Mouse (Mus musculus): Measurements from ENCODE around the gene Pola1. TPM values are rescaled to one million over a fixed set of nuclear protein-coding genes. Genes with fewer than 3 reads are reported as not detected.

The Pola1 gene
- total and polyA plus RNA-seq, 3 experiments, result 29.3 to 38.0 (median 29.6) TPM

GRCm38 (mm10) chrX:93319979-93320378 is 312.0 kb downstream of the Pola1 start:
- no peaks in the 10 kb centered on the region for H3K79me2 ChIP-seq (replicated peaks; ENCODE audit: control insufficient read depth, extremely low read depth, insufficient read depth, poor library complexity, severe bottlenecking)
- in situ Hi-C loops (cut with MboI; ENCODE audit: low pct_ligation_motif_present, low pct_unique_long_range_greater_than_20kb, low sequenced_read_pairs) (no loop called here), dilution Hi-C loops (cut with MboI; ENCODE audit: extremely low pct_ligation_motif_present, extremely low pct_unique_long_range_greater_than_20kb, low sequenced_read_pairs) (no loop called here)

GRCm38 (mm10) chrX:93317577-93317976 is 314.4 kb downstream of the Pola1 start:
- DNase-seq (ENCODE audit: extremely low read depth), result no peak
- Histone ChIP-seq H3K4me1 (ENCODE audit: control insufficient read depth in 1 of 2, insufficient read depth in 2 of 2) (no peaks in the 10 kb centered on the region), H3K4me3 (replicated peaks in 1 of 3; ENCODE audit: low read depth in 2 of 3, low read length in 2 of 3, poor library complexity in 1 of 3) (no peak overlapping the region), H3K27me3 (replicated peaks) (no peaks in the 10 kb centered on the region), H3K79me2 (replicated peaks; ENCODE audit: control insufficient read depth, extremely low read depth, insufficient read depth, poor library complexity, severe bottlenecking) (no peaks in the 10 kb centered on the region), H3K9ac (ENCODE audit: insufficient read depth, low read depth) (no peak overlapping the region), H3K9me3 (replicated peaks; ENCODE audit: low read length) (no peaks in the 10 kb centered on the region), H3K36me3 (replicated peaks in 1 of 2; ENCODE audit: control insufficient read depth in 1 of 2, insufficient read depth in 1 of 2, low read length in 1 of 2) (no peaks in the 10 kb centered on the region), H3K4me2 (ENCODE audit: insufficient read depth, low read depth, poor library complexity, severe bottlenecking) (no peak overlapping the region), H3K27ac (ENCODE audit: insufficient read depth, low read depth) (no peak overlapping the region)
- dilution Hi-C loops (cut with MboI; ENCODE audit: extremely low pct_ligation_motif_present, extremely low pct_unique_long_range_greater_than_20kb, low sequenced_read_pairs), result no loop called here
- in situ Hi-C loops (cut with MboI; ENCODE audit: low pct_ligation_motif_present, low pct_unique_long_range_greater_than_20kb, low sequenced_read_pairs), result no loop called here
- no peak for TF ChIP-seq TBP (conservative IDR thresholded peaks at IDR 0.05; ENCODE audit: low read depth, low read length)
- no peak for TF ChIP-seq MAFK (IDR thresholded peaks at IDR 0.05; ENCODE audit: insufficient replicate concordance, low read length)
- TF ChIP-seq BHLHE40 (IDR thresholded peaks at IDR 0.05; ENCODE audit: low read depth, low read length), result no peak
- TF ChIP-seq JUND (conservative IDR thresholded peaks at IDR 0.05; ENCODE audit: low read depth, low read length), result no peak
- no peak for TF ChIP-seq HCFC1 (IDR thresholded peaks at IDR 0.05; ENCODE audit: low read depth, low read length)
- no peak for TF ChIP-seq MYC (IDR thresholded peaks at IDR 0.05; ENCODE audit: low read depth, low read length)
- TF ChIP-seq RAD21 (IDR thresholded peaks at IDR 0.05; ENCODE audit: low read depth, low read length), result no peak
- TF ChIP-seq POLR2AphosphoS2 (IDR thresholded peaks at IDR 0.05; ENCODE audit: low read depth, low read length), result no peak
- TF ChIP-seq ZC3H11A (IDR thresholded peaks at IDR 0.05; ENCODE audit: low read depth, low read length), result no peak
- no peak for TF ChIP-seq NRF1 (IDR thresholded peaks at IDR 0.05; ENCODE audit: low read depth, low read length)
- no peak for TF ChIP-seq RCOR1 (conservative IDR thresholded peaks at IDR 0.05; ENCODE audit: low read depth, low read length)
- no peak for TF ChIP-seq CTCF (conservative IDR thresholded peaks at IDR 0.05 in 1 of 2, IDR thresholded peaks at IDR 0.05 in 1 of 2; ENCODE audit: low read depth in 2 of 2, low read length in 2 of 2)
- TF ChIP-seq MAX (IDR thresholded peaks at IDR 0.05; ENCODE audit: low read length), result no peak
- no peak for TF ChIP-seq POLR2A (IDR thresholded peaks at IDR 0.05; ENCODE audit: low read depth, low read length)
- TF ChIP-seq GABPA (IDR thresholded peaks at IDR 0.05; ENCODE audit: insufficient replicate concordance, low read depth, low read length), result no peak
- TF ChIP-seq CHD1 (IDR thresholded peaks at IDR 0.05; ENCODE audit: low read depth, low read length), result no peak
- no peak for TF ChIP-seq USF2 (conservative IDR thresholded peaks at IDR 0.05; ENCODE audit: low read depth, low read length)
- TF ChIP-seq NELFE (IDR thresholded peaks at IDR 0.05; ENCODE audit: low read depth, low read length), result no peak
- no peak for TF ChIP-seq ZKSCAN1 (IDR thresholded peaks at IDR 0.05; ENCODE audit: borderline replicate concordance, low read depth, low read length)

More at GRCm38 (mm10) chrX:93319979-93320378, 312.0 kb downstream of the Pola1 start:
- Histone ChIP-seq H3K27me3 (replicated peaks) (no peaks in the 10 kb centered on the region), H3K4me3 (replicated peaks in 1 of 3; ENCODE audit: low read depth in 2 of 3, low read length in 2 of 3, poor library complexity in 1 of 3) (no peak overlapping the region), H3K4me1 (ENCODE audit: control insufficient read depth in 1 of 2, insufficient read depth in 2 of 2) (no peaks in the 10 kb centered on the region), H3K9ac (ENCODE audit: insufficient read depth, low read depth) (no peak overlapping the region), H3K4me2 (ENCODE audit: insufficient read depth, low read depth, poor library complexity, severe bottlenecking) (no peak overlapping the region), H3K36me3 (replicated peaks in 1 of 2; ENCODE audit: control insufficient read depth in 1 of 2, insufficient read depth in 1 of 2, low read length in 1 of 2) (no peaks in the 10 kb centered on the region), H3K9me3 (replicated peaks; ENCODE audit: low read length) (no peaks in the 10 kb centered on the region), H3K27ac (ENCODE audit: insufficient read depth, low read depth) (no peak overlapping the region)
- DNase-seq (ENCODE audit: extremely low read depth), result no peak
- TF ChIP-seq CHD2 (IDR thresholded peaks at IDR 0.05; ENCODE audit: low read length), result no peak
- no peak for TF ChIP-seq POLR2AphosphoS2 (IDR thresholded peaks at IDR 0.05; ENCODE audit: low read depth, low read length)
- no peak for TF ChIP-seq RCOR1 (conservative IDR thresholded peaks at IDR 0.05; ENCODE audit: low read depth, low read length)
- no peak for TF ChIP-seq MYC (IDR thresholded peaks at IDR 0.05; ENCODE audit: low read depth, low read length)
- TF ChIP-seq EP300 (IDR thresholded peaks at IDR 0.05; ENCODE audit: low read length), result no peak
- TF ChIP-seq TCF12 (IDR thresholded peaks at IDR 0.05; ENCODE audit: low read depth, low read length), result no peak
- no peak for TF ChIP-seq SMC3 (IDR thresholded peaks at IDR 0.05; ENCODE audit: low read depth, low read length)
- TF ChIP-seq UBTF (IDR thresholded peaks at IDR 0.05; ENCODE audit: low read depth, low read length), result no peak
- no peak for TF ChIP-seq USF2 (conservative IDR thresholded peaks at IDR 0.05; ENCODE audit: low read depth, low read length)
- TF ChIP-seq ZKSCAN1 (IDR thresholded peaks at IDR 0.05; ENCODE audit: borderline replicate concordance, low read depth, low read length), result no peak
- TF ChIP-seq IRF4 (IDR thresholded peaks at IDR 0.05; ENCODE audit: low read depth, low read length), result no peak
- no peak for TF ChIP-seq JUND (conservative IDR thresholded peaks at IDR 0.05; ENCODE audit: low read depth, low read length)
- TF ChIP-seq HCFC1 (IDR thresholded peaks at IDR 0.05; ENCODE audit: low read depth, low read length), result no peak
- no peak for TF ChIP-seq MEF2A (IDR thresholded peaks at IDR 0.05; ENCODE audit: borderline replicate concordance, low read depth, low read length)
- TF ChIP-seq KAT2A (IDR thresholded peaks at IDR 0.05; ENCODE audit: insufficient replicate concordance, low read length), result no peak
- TF ChIP-seq TBP (conservative IDR thresholded peaks at IDR 0.05; ENCODE audit: low read depth, low read length), result no peak
- no peak for TF ChIP-seq CHD1 (IDR thresholded peaks at IDR 0.05; ENCODE audit: low read depth, low read length)
- no peak for TF ChIP-seq MXI1 (IDR thresholded peaks at IDR 0.05; ENCODE audit: low read depth, low read length)
- TF ChIP-seq NRF1 (IDR thresholded peaks at IDR 0.05; ENCODE audit: low read depth, low read length), result no peak
